Mouse (Mus musculus): Measurements from ENCODE around the gene Tmcc1.

DNA sequence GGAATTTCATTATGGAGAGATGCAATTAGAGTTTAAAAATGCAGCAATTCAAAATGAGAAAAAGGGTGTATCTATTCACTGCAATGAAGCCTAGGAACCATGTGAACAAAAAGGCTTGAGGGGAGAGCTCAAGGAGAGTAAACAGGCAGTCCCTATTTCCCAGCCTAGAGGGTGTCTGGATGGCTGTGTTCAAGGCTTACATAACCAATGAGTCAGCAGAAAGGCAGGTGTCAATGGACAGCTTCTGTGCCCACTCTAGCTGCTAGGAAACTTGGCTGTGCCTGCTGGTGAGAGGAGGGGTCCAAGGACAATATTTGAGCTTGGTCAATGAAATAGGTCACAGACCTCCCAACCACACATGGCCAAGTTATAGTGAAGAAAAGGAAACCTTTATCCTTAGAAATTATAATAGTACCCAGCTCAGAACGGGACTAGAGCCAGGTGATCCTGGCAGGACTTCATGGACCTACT is 138.2 kb downstream of the Tmcc1 start:
- TF ChIP-seq EP300 (IDR thresholded peaks at IDR 0.05) (no peak), CTCF (IDR thresholded peaks at IDR 0.05) (no peak)

All from lung, postnatal 0 days (tissue).